Mouse (Mus musculus): ENCODE results near the gene Tet3. TPM values are rescaled to one million over a fixed set of nuclear protein-coding genes. Genes with fewer than 3 reads are reported as not detected.

The Tet3 gene
- polyA plus RNA-seq, 1 experiment from 2014 or later = 52.2 TPM

DNA sequence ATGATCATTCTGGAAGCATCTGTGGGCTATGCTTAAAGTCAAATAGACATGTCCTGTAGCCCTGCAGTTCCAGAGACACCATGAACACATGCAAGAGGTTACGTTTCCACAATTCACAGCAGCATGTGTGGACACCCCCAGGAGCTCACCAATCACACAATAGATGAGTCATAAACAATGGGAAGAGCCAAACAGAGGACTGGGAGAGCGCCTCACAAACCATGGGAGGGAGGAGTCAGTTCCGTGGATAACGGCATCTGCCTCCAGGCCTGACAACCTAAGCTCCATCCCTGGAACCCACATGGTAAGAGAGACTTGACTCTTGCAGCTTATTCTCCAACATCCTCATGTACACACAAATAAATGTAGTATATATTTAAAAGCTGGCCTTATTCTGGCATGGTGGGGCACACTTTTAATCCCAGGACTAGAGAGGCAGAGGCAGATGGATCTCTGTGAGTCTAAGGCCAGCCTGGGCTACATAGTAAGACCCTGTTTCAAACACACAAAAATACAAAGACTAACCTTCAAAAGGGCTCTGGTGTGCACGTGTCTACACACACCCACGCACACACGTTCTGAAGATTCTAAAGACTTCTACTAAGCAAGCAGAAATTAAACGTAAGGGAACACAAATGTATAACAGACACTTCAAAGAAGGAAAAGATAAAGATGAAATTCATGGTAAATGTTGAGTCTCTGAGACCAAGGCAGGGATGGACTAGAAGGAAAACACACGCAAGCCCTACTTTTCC is 44.1 kb downstream of the Tet3 start:
- Histone ChIP-seq H3K27me3 (ENCODE audit: control insufficient read depth, insufficient read depth, low read length) (no peaks in the 10 kb centered on the region), H3K4me3 (replicated peaks; ENCODE audit: low read length) (no peak overlapping the region), H3K9me3 (ENCODE audit: control insufficient read depth, low read length) (no peaks in the 10 kb centered on the region), H3K4me1 (replicated peaks; ENCODE audit: control insufficient read depth, insufficient read depth, low read length) (peaks cover 70% of the 10 kb centered on the region), H3K27ac (no peak overlapping the region), H3K9ac (no peak overlapping the region), H3K4me2 (replicated peaks) (no peak overlapping the region), H3K36me3 (replicated peaks; ENCODE audit: control insufficient read depth, insufficient read depth) (0 out of 2 replicates have a peak, but pooled peaks cover 4% of the 10 kb centered on the region)
- DNase-seq (ENCODE audit: low spot score) = no peak
- no peak for ATAC-seq (ENCODE audit: low FRiP score)
- 72% methylated on average over 9 of the region's 9 CpGs for WGBS

DNA sequence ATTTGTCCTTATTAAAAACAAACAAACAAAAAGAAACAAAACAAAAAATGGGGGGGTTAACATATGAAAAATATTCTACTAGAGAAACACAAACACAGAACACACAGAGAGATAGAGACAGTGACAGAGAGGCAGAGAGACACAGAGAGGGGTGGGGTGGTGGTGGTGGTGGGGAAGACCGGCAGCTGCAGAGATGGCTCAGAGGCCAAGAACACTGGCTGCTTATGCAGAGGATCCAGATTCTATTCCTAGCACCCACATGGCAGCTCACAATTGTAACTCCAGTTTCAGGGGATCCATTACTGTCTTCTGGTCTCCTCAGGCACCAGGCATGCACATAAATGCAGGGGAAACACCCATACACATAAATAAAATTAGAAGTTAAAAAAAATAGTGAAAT is 45.2 kb downstream of the Tet3 start:
- H3K9me3 ChIP-seq (ENCODE audit: control insufficient read depth, low read length) = no peaks in the 10 kb centered on the region
- H3K36me3 ChIP-seq (replicated peaks; ENCODE audit: control insufficient read depth, insufficient read depth) = 0 out of 2 replicates have a peak, but pooled peaks cover 4% of the 10 kb centered on the region
- 64% methylated on average over 1 of the region's 1 CpGs for WGBS
- no peaks in the 10 kb centered on the region for H3K27me3 ChIP-seq (ENCODE audit: control insufficient read depth, insufficient read depth, low read length)
- H3K4me3 ChIP-seq (replicated peaks; ENCODE audit: low read length) = no peak overlapping the region
- DNase-seq (ENCODE audit: low spot score) (no peak), ATAC-seq (ENCODE audit: low FRiP score) (no peak)
- peaks cover 65% of the 10 kb centered on the region for H3K4me1 ChIP-seq (replicated peaks; ENCODE audit: control insufficient read depth, insufficient read depth, low read length)
- no peak overlapping the region for H3K4me2 ChIP-seq (replicated peaks)
- H3K27ac ChIP-seq = peak overlapping the region; percentile 38; the same call in 1 of the 2 replicates
- no peak overlapping the region for H3K9ac ChIP-seq

DNA sequence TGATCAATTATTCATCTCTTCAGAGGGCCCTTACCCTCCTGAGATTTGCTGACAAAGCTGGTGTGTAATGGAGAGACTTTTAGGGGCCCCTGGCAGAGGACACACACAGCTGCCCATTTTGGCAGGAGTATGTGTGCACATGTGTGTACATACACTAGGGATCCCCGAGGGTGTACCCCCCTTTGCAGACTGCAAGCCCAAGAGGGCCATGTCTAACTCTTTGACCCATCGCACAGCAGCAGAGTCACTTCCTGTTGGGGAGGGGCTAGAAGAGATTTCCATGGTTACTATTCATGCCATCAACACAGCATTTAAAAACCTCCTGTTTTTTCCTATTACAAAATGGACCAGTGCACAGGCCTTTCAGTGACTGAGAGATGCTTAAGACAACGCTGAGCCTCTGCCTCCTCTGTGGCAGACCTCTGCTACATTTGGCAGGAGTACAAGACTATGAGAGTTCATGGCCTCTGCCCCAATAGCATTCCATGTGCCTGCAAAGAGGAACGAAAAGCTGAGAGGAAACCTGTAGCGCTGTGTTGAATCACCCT is 46.0 kb downstream of the Tet3 start:
- peaks cover 58% of the 10 kb centered on the region for H3K4me1 ChIP-seq (replicated peaks; ENCODE audit: control insufficient read depth, insufficient read depth, low read length)
- no peaks in the 10 kb centered on the region for H3K27me3 ChIP-seq (ENCODE audit: control insufficient read depth, insufficient read depth, low read length)
- H3K9me3 ChIP-seq (ENCODE audit: control insufficient read depth, low read length) = no peaks in the 10 kb centered on the region
- H3K4me3 ChIP-seq (replicated peaks; ENCODE audit: low read length) = no peak overlapping the region
- 24% methylated on average over 5 of the region's 5 CpGs for WGBS
- no peak overlapping the region for H3K9ac ChIP-seq
- DNase-seq (ENCODE audit: low spot score) (peak; percentile 38), ATAC-seq (ENCODE audit: low FRiP score) (peak; percentile 68)
- no peak overlapping the region for H3K4me2 ChIP-seq (replicated peaks)
- 0 out of 2 replicates have a peak, but pooled peaks cover 4% of the 10 kb centered on the region for H3K36me3 ChIP-seq (replicated peaks; ENCODE audit: control insufficient read depth, insufficient read depth)
- H3K27ac ChIP-seq = peak overlapping the region; percentile 38; the same call in 1 of the 2 replicates

DNA sequence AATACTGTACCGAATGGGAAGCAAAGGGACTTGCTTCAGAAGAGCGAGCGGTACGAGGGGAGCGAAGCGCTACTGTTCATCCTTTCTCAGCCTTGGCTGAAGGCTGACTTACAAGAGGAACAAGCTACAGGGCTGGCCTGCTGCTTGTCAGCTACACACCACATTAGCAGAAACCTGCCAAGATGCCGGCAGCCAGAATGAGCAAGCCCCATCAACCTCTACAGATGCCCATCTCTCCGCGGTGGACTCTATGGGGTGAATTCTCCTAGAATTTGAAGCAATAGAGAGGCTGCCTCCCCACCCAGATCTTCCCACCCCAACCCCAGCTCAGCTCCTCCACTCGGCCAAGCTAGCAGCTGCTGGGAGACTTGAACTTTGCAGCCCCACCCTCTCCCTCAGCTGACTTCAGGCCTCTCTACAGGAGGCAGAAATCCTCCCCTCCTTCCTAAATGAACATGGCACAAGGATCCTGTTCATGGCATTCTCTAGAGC is 46.5 kb downstream of the Tet3 start:
- Histone ChIP-seq H3K27ac (peak overlapping the region; percentile 38; the same call in 1 of the 2 replicates), H3K9me3 (ENCODE audit: control insufficient read depth, low read length) (no peaks in the 10 kb centered on the region), H3K9ac (no peak overlapping the region), H3K4me2 (replicated peaks) (no peak overlapping the region), H3K36me3 (replicated peaks; ENCODE audit: control insufficient read depth, insufficient read depth) (0 out of 2 replicates have a peak, but pooled peaks cover 4% of the 10 kb centered on the region), H3K4me3 (replicated peaks; ENCODE audit: low read length) (no peak overlapping the region), H3K27me3 (ENCODE audit: control insufficient read depth, insufficient read depth, low read length) (no peaks in the 10 kb centered on the region), H3K4me1 (replicated peaks; ENCODE audit: control insufficient read depth, insufficient read depth, low read length) (peaks cover 54% of the 10 kb centered on the region)
- no peak for ATAC-seq (ENCODE audit: low FRiP score)
- no peak for DNase-seq (ENCODE audit: low spot score)
- 77% methylated on average over 10 of the region's 10 CpGs for WGBS

DNA sequence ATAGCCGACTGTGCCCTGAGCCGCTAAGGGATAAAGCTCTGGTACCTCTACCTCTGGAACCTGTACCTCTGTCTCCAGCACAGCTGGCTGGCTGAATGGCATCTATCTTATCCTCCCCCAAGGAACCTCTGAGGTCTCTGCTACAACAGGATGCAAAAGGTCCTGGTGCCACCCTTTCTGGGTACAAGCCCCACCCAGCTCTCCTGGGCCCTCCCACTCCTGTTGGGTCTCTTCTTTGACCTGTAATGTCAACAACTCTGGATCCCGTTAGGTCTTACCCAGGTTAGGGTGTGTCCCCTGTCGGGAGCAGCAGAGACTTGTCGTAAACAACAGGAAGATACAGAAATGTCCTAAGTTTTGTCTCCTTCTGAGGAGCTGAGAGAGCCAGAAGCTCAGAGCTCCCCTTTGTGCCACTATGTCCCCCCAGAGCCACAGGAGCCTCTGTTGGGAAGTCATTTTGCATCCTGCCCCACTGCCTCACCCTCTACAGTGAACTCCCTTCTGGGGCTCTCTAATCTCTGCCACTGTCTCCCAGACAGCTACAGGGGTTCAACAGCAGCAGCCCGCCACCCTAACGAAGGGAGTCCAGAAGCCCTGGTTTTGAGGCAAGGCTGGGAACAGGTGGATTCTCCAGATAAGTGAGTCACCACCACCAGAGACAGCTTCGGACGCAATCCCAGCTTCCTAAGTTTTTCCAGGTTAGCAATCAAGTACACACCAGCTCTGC is 47.1 kb downstream of the Tet3 start:
- H3K9ac ChIP-seq = no peak overlapping the region
- no peaks in the 10 kb centered on the region for H3K9me3 ChIP-seq (ENCODE audit: control insufficient read depth, low read length)
- no peak overlapping the region for H3K4me3 ChIP-seq (replicated peaks; ENCODE audit: low read length)
- 0 out of 2 replicates have a peak, but pooled peaks cover 6% of the 10 kb centered on the region for H3K36me3 ChIP-seq (replicated peaks; ENCODE audit: control insufficient read depth, insufficient read depth)
- H3K27ac ChIP-seq = peak overlapping the region; percentile 38; the same call in 1 of the 2 replicates
- 88% methylated on average over 9 of the region's 9 CpGs for WGBS
- no peak for ATAC-seq (ENCODE audit: low FRiP score)
- no peak overlapping the region for H3K4me2 ChIP-seq (replicated peaks)
- no peak for DNase-seq (ENCODE audit: low spot score)
- H3K27me3 ChIP-seq (ENCODE audit: control insufficient read depth, insufficient read depth, low read length) = no peaks in the 10 kb centered on the region
- peaks cover 49% of the 10 kb centered on the region for H3K4me1 ChIP-seq (replicated peaks; ENCODE audit: control insufficient read depth, insufficient read depth, low read length)

DNA sequence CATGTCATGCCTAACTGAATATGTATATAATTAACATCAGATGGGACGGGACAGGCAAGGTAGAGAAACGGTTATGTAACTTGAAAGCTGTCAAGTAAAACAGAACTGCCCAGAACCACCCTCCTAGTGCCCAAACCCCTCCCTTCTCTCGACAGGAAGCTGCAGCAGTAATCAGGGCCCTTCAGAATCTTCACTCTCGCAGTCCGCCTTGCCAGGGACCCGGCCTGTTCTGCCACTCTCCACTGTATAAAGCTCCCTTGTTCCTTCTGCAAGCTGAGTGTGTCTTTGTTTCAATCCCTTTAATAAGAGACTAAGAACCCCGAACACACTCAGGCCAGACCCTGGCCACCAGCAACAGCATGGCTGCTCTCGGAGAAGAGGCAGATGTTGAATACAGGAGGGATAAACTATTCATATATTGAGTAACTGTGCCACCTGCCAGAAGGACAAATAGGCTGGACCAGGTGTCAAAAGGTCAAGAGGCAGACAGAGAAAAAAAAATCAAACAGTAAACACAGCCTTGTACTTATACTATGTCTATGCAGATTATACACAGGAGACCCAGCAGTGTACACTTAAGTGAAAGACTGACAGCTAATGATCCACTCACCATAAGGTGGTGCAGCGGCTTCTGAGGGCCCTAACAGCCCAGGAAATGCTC is 48.7 kb downstream of the Tet3 start:
- H3K4me2 ChIP-seq (replicated peaks) = no peak overlapping the region
- DNase-seq (ENCODE audit: low spot score) (no peak), ATAC-seq (ENCODE audit: low FRiP score) (peak; percentile 28; the same call in 1 of the 2 replicates)
- no peaks in the 10 kb centered on the region for H3K27me3 ChIP-seq (ENCODE audit: control insufficient read depth, insufficient read depth, low read length)
- no peak overlapping the region for H3K9ac ChIP-seq
- H3K36me3 ChIP-seq (replicated peaks; ENCODE audit: control insufficient read depth, insufficient read depth) = 0 out of 2 replicates have a peak, but pooled peaks cover 7% of the 10 kb centered on the region
- no peaks in the 10 kb centered on the region for H3K9me3 ChIP-seq (ENCODE audit: control insufficient read depth, low read length)
- 52% methylated on average over 9 of the region's 9 CpGs for WGBS
- H3K4me3 ChIP-seq (replicated peaks; ENCODE audit: low read length) = no peak overlapping the region
- peak overlapping the region; percentile 47 for H3K27ac ChIP-seq
- H3K4me1 ChIP-seq (replicated peaks; ENCODE audit: control insufficient read depth, insufficient read depth, low read length) = peaks cover 41% of the 10 kb centered on the region

DNA sequence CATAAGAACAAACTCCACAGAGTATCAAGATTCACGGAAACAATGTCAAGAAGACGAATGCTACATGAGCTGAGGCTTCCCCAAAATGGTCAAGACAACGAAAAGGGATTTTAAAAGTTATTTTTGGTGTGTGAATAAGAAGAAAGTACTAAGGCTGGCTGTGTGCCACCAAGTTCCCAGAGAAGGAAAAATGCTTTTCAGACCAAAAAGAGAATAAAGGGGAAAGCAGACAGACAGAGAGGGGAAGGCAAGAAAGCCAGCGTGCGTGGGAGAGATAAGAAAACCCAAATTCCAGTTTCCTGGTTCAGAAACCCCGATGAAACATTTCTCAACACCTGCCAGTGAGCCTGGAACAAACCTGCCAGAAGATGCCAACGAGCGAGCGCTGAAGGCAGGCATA is 50.4 kb downstream of the Tet3 start:
- no peaks in the 10 kb centered on the region for H3K9me3 ChIP-seq (ENCODE audit: control insufficient read depth, low read length)
- no peak overlapping the region for H3K9ac ChIP-seq
- H3K36me3 ChIP-seq (replicated peaks; ENCODE audit: control insufficient read depth, insufficient read depth) = peaks cover 19% of the 10 kb centered on the region
- H3K4me3 ChIP-seq (replicated peaks; ENCODE audit: low read length) = no peak overlapping the region
- H3K27ac ChIP-seq = no peak overlapping the region
- WGBS = 91% methylated on average over 9 of the region's 9 CpGs
- H3K4me2 ChIP-seq (replicated peaks) = no peak overlapping the region
- peaks cover 33% of the 10 kb centered on the region for H3K4me1 ChIP-seq (replicated peaks; ENCODE audit: control insufficient read depth, insufficient read depth, low read length)
- no peaks in the 10 kb centered on the region for H3K27me3 ChIP-seq (ENCODE audit: control insufficient read depth, insufficient read depth, low read length)
- ATAC-seq (ENCODE audit: low FRiP score) (no peak), DNase-seq (ENCODE audit: low spot score) (no peak)

DNA sequence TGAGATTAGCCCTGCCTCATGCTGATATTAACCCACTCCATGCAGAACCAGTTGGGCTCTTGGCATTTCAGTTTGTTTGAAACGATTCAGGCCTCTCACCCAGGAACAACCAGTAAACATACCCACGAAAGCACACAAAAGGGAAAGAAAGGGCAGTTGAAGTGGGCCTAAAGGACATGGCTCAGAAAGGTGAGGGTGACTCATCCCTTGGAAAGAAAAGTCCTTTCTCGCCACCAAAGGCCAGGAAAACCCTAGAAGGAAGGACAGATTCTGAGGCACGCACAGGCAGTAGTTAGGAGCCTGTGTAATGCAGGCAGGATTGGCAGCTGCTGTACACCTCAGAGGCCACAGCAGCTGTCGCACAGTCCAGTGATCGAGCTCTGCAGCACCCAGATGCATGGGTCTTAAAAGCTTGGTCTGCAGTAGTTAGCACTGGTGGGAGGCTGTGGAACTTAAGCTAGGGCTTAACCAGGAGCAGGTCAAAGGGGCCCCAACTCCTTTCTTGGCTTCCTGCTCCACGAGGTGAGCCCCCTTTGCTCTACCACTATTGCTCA is 53.3 kb downstream of the Tet3 start:
- Histone ChIP-seq H3K27me3 (ENCODE audit: control insufficient read depth, insufficient read depth, low read length) (no peaks in the 10 kb centered on the region), H3K4me3 (replicated peaks; ENCODE audit: low read length) (no peak overlapping the region), H3K36me3 (replicated peaks; ENCODE audit: control insufficient read depth, insufficient read depth) (peaks cover 49% of the 10 kb centered on the region), H3K27ac (no peak overlapping the region), H3K9me3 (ENCODE audit: control insufficient read depth, low read length) (no peaks in the 10 kb centered on the region), H3K4me1 (replicated peaks; ENCODE audit: control insufficient read depth, insufficient read depth, low read length) (peaks cover 6% of the 10 kb centered on the region; the same call in 1 of the 2 replicates), H3K9ac (no peak overlapping the region), H3K4me2 (replicated peaks) (no peak overlapping the region)
- DNase-seq (ENCODE audit: low spot score) (no peak), ATAC-seq (ENCODE audit: low FRiP score) (no peak)
- WGBS = 87% methylated on average over 7 of the region's 7 CpGs

Measured in hindbrain, embryonic 14.5 days (tissue).